In genomic region chr17:66869581-66870002, GRCm38 (mm10) we compare ENCODE assay signal across 12 mouse cellular contexts.
DNase-seq lines count a peak whose midpoint lies in the region; ATAC-seq lines count a peak whose summit lies in the region.
"Had no signal": no experiment of that assay in that cellular context is flagged by ENCODE, and none has a peak within 500 bp of the region (broad histone marks: within the 10 kb centered on the region; RNA-seq: fewer than 3 reads in every experiment).

No protein-coding gene starts in this region.

- 64% methylated on average over 13 of the region's 13 CpGs for WGBS in neural tube, embryonic 11.5 days
- WGBS in midbrain, embryonic 15.5 days, result 48% methylated on average over 13 of the region's 13 CpGs

- peak; percentile 11 to 22 for DNase-seq in frontal cortex, adult 2 months (ENCODE audit: extremely low spot score in 1 of 2, low spot score in 1 of 2)
- no peak for DNase-seq in frontal cortex, postnatal 25 days (ENCODE audit: low spot score in 2 of 2)
- DNase-seq in neural tube, embryonic 11.5 days (ENCODE audit: low spot score), result peak; percentile 30
- DNase-seq in neural tube, embryonic 10.5 days (ENCODE audit: extremely low spot score, low spot score), result no peak
- peak; percentile 21 for DNase-seq in right cerebral cortex, postnatal 4 days
- no peak for DNase-seq in lung, postnatal 36 days
- no peak for DNase-seq in lung, postnatal 25 days (ENCODE audit: low spot score)
- DNase-seq: cerebellum, postnatal 36 days; lung, postnatal 10 days; thymus, postnatal 14 days had no signal

- no peaks in the 10 kb centered on the region for H3K9me3 ChIP-seq in neural tube, embryonic 11.5 days (ENCODE audit: control insufficient read depth, low read length)
- H3K9me3 ChIP-seq in midbrain, embryonic 15.5 days, result no peaks in the 10 kb centered on the region

- H3K4me2 ChIP-seq in neural tube, embryonic 11.5 days (ENCODE audit: low read depth), result no peak overlapping the region
- H3K4me2 ChIP-seq in midbrain, embryonic 15.5 days, result peak overlapping the region; percentile 39

- H3K4me1 ChIP-seq in neural tube, embryonic 11.5 days (ENCODE audit: control insufficient read depth, insufficient read depth, low read length), result no peaks in the 10 kb centered on the region
- H3K4me1 ChIP-seq in midbrain, embryonic 15.5 days, result peaks cover 16% of the 10 kb centered on the region

- H3K27ac ChIP-seq in neural tube, embryonic 11.5 days (ENCODE audit: low read depth, low read length), result no peak overlapping the region
- peak overlapping the region; percentile 58 for H3K27ac ChIP-seq in midbrain, embryonic 15.5 days

- no peaks in the 10 kb centered on the region for H3K27me3 ChIP-seq in neural tube, embryonic 11.5 days (ENCODE audit: control insufficient read depth, insufficient read depth, low read length)
- no peaks in the 10 kb centered on the region for H3K27me3 ChIP-seq in midbrain, embryonic 15.5 days (replicated peaks)

- no peaks in the 10 kb centered on the region for H3K36me3 ChIP-seq in neural tube, embryonic 11.5 days (ENCODE audit: control insufficient read depth, insufficient read depth, low read length)
- no peaks in the 10 kb centered on the region for H3K36me3 ChIP-seq in midbrain, embryonic 15.5 days (replicated peaks)

- H3K9ac ChIP-seq in neural tube, embryonic 11.5 days (ENCODE audit: low read length), result no peak overlapping the region
- no peak overlapping the region for H3K9ac ChIP-seq in midbrain, embryonic 15.5 days

- peak; percentile 50; the same call in 1 of the 2 replicates for ATAC-seq in neural tube, embryonic 11.5 days (ENCODE audit: insufficient read depth, low FRiP score, low TSS enrichment)
- ATAC-seq in midbrain, embryonic 15.5 days (replicated peaks), result peak; percentile 57

- H3K4me3 ChIP-seq in neural tube, embryonic 11.5 days (ENCODE audit: low read depth, low read length), result no peak overlapping the region
- no peak overlapping the region for H3K4me3 ChIP-seq in midbrain, embryonic 15.5 days
- H3K4me3 ChIP-seq: erythroblast, embryonic 14.5 days had no signal

Comparison
In these comparisons a context has a peak if more than half of its experiments do, and no peak if none do; other contexts are left out.
1. DNase-seq: peak in frontal cortex, adult 2 months (2 of 2), neural tube, embryonic 11.5 days (single experiment) and right cerebral cortex, postnatal 4 days (single experiment); none in frontal cortex, postnatal 25 days (0 of 2), neural tube, embryonic 10.5 days (single experiment), lung, postnatal 36 days (single experiment) and lung, postnatal 25 days (single experiment).